Mouse (Mus musculus) common myeloid progenitor, adult 5-6 weeks (primary cell): ENCODE results near the gene Cwc25. TPM values are rescaled to one million over a fixed set of nuclear protein-coding genes. Genes with fewer than 3 reads are reported as not detected.
"Not testable (repeated sequence)": the region's sequence is repeated elsewhere in the genome, so short reads cannot be mapped to it uniquely, and the experiment has no call there.

Experiments
- ATAC-seq: replicated peaks from 2 replicates; pipeline ENCODE4 v1.8.0; 2016; ENCODE audit warnings: low read depth, mild to moderate bottlenecking, moderate TSS enrichment, inconsistent platforms; ENCODE audit not compliant: poor library complexity, severe bottlenecking
- total RNA-seq: library from RNA; stranded (forward); fragments of 200-1000, 187-1606 nt; gene quantifications from 2 replicates; pipeline ENCODE4 v1.2.3, GENCODE M21; 2017

Gene Cwc25
- total RNA-seq, 1 experiment from 2014 or later = 21.8 TPM

DNA sequence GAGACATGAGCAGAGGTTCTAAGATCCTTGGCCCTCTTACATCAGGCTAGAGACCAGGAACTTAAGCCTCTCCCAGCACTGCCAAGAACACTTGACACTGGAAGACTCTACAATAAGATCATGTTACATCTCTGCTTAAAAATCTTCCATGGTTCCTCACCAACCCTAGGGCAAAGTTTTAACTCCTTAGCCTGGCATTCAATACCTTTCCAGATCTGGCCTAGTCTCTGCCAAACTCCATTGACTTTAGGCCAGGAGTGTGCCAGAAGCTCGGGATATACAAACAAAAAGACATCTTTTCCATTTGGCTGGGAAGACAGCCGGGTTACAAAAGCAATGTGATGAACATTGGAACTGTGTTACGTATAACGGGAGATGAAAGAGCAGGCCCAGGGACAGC lies 28.8 kb downstream of the Cwc25 start:
- ATAC-seq = no peak

DNA sequence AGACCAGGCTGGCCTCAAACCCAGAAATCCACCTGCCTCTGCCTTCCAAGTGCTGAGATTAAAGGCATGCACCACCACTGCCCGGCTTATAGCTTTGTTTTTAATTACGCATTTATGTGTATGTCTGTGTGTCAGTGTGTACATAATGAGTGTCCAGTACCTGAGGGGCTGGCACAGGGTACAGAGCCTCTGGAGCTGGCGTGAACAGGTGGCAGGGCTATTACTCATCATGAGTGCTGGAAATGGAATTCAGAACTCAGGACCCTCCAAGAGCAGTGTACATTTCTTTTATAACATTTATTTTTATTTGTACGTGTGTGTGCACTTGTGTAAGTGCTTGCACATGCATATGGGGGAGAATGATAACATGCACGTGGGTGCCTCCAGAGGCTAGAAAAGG lies 29.7 kb downstream of the Cwc25 start:
- ATAC-seq = no peak

DNA sequence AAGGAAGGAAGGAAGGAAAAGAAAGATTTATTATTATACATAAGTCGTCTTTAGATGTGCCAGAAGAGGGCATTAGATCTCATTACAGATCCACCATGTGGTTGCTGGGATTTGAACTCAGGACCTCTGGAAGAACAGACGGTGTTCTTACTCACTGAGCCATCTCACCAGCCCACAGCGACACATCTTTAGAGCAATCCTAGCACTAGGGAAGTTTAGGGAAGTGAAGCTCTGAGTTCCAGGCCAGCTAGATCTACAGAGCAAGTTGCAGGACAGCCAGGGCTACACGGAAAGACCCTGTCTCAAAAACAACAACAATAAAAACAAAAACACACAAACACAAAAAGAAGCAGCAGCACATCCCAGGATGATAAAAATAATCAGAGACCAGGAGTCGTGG lies 31.5 kb downstream of the Cwc25 start:
- not testable (repeated sequence) for ATAC-seq

DNA sequence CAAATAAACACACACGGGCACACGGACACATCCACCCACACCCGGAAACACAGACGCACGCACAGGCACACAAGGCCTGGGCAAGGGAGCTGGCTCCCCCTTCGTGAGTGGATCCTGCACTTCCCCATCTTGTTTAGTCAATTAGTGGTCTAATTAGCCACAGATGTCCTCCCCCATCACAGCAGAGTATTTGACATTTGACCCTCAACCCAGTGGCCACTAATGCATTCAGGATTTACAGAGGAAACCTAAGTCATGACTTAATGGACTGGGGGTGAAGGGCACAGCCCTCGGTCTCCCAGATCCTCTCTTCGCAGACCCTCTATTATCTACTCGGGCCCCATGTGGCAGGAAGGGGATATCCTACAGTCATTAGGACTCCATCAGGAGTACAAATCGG lies 32.7 kb downstream of the Cwc25 start:
- ATAC-seq = no peak

DNA sequence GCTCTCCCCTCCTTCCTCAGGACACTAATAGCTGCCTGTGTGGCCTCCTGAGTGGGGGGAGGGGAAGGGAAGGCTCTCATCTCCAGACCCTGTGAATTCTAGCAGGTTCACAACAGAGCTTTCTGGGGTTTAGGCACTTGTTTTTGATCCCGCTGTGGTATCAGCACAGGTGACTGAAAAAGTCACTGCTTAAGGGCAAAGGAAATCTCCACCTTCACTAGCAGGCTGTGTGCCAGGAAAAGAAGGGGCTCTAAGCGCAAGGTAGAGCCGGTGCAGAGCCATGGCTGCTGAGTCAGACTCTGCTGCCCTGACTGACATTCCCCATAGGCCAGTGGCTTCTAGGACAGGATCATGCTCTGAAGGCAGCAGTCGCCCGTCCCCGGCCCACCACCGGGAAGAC lies 37.6 kb downstream of the Cwc25 start:
- peak; percentile 2; the same call in 1 of the 2 replicates for ATAC-seq

DNA sequence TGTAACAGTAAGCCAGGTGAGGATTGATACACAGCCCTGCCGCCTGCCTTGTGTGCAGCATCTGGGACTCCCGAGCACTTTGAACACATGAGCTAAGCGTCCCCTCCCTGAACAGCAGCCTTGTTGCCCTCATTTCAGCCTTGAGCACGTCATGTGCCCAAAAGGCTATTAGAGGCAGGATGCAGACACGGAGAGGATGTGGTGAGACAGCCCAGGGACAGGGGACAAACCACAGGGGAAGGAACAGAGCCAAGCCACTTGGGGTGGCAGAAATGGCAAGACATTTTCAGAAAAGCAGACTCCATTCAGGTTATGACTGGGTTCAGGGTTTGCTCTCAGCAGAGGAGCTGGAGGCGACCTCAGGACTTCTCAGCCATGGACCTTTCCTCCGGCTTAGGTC lies 38.0 kb downstream of the Cwc25 start:
- ATAC-seq = peak; percentile 93

DNA sequence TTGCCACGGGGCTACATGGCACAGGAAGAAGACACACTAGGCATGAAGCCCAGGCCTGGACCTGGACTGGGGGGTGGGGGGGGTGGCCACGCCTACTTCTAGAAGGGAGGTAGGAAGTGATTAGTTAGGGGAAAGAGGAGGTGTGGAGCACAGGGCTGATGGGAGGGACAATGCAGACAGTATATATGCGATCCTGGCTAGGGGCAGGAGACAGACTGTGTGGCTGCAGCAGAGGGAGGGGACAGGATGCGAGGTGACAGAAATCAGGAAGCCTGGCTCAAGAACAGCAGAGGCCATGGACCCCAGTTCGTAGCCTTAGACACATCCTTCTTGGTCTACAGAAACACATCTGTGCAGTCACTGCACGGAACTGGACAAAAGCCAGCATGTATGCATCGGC lies 42.6 kb downstream of the Cwc25 start:
- ATAC-seq = peak; percentile 39

DNA sequence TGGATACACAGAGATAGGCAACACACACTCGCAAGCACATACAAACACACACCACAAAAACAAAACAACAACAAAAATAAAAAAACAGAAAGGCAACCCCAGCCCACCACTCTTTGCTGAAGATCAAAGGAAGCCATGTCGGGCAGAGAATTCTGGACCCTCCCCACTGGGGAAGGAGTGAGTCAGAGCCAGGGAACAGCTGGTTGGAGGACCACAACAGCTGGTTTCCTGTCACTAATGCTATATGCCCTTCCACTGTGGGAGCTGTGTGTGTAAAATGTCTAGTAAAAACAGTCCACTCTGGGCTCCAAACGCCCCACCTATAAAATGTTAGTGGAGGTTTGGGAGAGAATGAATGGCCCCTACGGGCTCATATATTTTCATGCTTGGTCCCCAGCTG lies 45.0 kb downstream of the Cwc25 start:
- no peak for ATAC-seq

DNA sequence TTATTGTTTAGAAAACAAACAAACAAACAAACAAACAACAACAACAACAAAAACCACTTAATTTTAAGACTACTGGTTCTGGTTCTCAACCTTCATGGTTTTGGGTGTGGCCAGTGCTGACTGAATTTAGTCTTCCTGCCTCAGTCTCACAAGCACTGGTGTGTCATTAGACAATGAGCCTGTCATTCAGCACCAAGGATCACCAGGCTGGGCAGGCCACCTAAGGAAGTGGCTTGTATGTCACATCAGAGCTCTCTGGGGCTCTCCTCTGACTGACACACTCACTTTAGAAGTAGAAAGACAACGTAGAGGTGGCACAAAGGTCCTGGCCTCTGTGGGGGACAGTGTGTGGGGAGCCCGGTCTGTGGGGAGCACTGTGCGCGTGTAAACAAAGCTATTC lies 47.3 kb downstream of the Cwc25 start:
- no peak for ATAC-seq

DNA sequence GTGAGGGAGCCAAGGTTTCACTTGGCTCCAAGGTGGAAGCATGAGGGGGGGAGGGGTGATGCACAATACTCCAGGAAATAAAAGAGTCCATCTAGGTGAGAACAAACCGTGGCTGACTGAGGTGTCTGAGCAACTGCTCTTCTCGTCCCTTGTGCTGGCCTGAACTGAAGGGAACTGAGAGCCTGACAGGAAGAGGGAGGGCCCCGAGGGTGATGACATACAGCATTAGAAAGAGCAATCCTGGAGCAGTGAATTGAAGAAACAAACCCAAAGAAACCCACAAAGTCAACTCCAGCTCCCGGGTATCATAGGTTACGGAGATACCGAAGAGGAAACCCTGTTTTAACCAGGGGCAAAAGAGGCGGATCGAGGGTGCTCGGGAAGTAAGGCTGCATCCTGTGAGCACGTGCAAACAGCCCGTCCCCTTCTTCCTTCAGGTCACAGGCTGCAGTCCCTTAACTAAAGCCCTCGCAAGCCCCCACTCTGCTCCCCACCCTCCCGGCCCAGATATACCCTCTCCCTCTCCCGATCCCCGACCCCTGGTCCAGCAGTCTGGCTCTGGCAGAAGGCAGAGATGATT lies 48.0 kb downstream of the Cwc25 start:
- peak; percentile 65 for ATAC-seq

DNA sequence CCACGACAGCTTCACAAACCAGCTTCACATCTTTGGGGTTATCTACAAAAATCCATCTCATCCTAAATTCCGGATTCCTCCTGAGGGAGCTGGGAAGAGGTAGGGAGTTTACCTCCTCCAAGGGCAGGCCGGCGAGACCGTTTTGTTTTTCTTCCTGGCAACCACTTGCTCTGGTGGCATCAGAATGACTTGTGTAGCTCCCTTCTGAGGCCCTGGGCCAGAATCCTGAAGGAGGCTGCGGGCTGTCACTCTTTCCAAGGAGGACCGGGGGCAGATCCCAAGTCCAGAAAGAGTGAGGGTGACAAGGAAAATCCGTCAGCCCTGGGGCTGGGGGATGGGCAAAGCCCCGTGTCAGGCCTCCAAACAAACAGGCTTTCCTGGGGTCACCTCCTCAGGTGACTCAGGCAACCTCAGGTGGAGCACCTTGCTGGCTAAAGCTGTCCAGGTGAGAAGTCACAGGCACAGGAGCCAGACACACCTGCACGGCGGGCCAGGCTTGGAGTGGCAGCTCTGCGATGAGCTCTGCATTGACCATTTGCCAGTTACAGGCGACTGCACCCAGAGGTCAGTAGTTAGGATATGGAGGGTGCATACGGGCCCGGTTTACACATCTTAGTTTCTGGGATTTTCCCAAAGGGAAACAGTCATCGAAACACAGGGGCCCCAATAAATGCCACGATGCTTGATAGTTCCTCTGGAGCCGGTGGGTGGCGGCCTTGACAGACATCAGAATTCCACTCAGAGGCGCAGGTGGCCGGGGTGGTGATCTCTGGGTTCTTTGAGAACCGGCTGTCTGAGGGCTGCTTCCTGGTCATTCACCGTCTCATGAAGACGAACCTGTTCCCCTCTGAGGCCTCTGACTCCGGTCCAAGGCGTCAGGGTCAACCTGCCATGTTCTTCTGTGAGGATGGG lies 48.7 kb downstream of the Cwc25 start:
- ATAC-seq = no peak

DNA sequence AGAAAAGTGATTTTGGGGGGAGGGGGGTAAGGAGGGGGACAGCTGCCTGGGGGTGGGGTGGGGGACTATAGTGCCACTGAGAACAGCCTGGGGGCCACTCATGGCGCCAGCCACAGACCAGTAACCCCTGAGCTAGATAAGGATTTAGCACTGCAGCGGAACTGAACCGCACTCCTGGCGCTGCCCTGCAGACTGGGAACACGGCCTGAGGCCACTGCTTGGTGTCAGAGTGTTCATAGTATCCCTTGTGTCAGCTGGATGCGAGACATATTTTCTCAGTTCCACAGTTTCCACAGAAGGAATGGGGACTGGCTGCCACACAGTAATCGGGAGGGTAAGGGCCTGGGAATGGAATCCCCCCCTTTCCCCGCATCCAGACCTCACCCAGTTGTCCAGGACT lies 50.3 kb downstream of the Cwc25 start:
- ATAC-seq = no peak

DNA sequence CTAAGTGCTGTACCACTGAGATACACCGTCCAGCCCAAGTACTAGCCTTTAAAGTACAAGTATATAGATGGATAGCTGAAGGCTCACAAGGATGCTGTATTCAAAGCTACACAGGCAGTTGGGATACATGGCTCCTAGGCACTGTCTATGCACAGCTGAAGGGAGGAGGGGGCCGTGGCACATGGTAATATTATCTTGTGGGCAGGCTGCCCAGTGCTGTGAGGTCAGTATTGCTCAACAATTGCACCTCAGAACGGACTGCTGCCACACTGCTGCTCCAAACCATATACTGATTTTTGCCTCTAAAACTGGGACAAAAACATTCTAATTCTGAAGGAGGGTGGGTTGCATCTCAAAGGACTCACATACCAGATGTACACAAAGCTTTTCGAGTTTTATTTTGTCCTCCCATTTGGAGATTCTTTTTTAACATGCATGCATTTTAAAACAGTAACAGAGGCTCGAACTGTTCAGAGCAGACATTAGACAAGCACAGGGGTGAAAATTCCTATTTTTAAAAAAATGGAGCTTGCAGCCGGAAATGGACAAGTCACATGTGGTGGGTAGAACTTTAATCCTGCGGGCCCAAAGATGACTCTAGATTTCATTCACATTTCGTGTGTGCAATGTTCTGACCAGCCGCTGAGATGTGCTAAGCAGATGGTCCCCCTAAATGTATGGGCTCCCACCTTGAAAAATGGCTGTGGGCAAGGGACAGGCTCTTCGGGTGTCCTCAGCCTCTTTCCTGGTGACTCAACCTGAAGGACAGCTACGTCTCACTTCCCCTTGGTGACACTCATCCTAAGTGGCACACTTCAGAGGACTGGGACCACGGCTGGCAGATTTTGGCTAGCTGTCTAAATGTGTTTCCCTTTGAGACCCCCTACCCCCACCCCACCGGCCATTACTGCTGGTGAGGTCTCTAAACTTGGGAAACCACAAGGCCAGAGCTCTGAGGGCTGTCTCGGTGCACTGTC lies 51.3 kb downstream of the Cwc25 start:
- ATAC-seq = no peak

DNA sequence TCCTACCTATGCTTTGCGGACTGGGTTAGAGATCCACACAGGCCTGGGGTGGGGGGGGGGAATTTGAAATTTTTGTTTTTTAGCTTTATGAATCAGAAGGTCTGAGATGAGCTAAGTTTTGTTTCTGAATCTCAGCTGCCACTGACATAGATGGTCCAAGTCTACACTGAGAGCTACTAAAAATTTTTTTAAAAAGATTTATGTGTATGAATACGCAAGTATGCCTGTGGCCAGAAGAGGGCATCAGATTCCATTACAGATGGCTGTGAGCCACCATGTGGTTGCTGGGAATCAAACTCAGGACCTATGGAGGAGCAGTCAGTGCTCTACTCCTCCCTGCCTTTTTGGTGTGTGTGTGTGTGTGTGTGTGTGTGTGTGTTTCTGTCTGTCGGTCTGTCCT lies 52.0 kb downstream of the Cwc25 start:
- ATAC-seq = no peak

DNA sequence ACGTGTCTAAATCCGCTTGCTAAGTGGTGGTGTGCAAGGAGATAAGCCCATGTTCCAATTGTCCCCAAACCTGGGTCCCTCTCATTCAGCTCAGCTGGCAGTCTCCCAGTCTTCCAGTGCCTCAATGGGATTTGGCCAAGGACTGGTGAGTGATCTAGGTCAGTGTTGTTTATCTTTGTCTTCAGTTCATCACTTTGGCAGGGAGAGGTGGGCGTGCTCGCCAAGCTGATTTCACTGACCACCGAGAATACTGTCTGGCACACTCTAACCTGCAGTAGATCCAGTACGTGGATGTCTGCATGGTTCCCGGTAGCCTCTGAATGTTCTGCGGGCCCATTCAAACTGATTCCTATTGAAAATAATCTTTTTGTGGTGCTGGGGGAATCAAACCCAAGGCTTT lies 52.5 kb downstream of the Cwc25 start:
- ATAC-seq = no peak

DNA sequence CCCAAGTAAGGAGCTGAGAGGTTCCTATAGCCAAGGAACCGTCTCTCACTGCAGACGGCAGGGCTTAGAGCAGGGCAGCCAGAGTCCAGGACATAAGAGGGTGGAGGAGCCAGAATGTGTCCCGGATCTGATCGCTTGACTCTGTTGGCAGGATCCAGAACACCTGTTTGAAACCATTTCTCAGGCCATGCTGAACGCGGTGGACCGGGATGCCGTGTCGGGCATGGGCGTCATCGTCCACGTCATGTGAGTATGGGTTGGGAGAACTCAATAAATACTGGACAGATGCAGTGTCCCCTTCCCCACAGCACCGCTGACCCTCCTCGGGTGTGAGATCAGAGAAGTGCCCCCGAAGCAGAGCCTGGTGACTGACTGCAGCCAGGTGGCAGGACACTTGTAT lies 54.1 kb downstream of the Cwc25 start:
- ATAC-seq = no peak

DNA sequence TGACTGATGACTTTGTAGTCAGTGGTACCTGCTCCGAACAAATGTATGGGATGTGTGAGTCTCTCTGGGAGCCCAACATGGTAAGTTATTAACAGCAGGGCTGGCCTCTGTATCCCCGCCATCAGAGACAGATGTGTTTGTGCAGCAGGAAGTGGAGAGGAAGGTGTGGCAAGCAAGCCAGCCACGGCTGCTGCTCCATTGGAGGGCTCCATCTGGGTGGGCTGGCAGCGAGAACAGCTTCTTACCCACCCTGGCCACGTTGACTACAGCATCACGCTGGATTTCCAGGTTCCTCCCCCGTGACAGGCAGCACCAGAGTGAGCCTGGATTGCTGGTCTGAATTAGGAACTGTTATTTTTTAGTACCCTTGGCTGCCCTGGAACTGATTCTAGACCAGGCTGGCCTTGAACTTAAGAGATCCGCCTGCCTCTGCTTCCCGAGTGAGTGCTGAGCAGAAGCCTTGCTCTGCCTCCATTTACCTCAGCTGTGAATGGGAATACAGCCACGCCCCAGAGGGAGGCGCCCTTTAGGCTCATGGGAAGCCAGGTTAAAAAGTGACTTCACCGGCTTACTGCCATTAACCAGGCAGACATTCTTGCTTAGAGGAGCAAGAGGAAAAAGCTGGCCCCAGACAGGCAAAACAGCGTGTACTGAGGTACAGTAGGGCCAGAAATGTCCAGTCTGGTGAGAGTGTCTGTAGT lies 55.0 kb downstream of the Cwc25 start:
- 0 out of 2 replicates have a peak, but pooled peaks have one; percentile 30 for ATAC-seq

DNA sequence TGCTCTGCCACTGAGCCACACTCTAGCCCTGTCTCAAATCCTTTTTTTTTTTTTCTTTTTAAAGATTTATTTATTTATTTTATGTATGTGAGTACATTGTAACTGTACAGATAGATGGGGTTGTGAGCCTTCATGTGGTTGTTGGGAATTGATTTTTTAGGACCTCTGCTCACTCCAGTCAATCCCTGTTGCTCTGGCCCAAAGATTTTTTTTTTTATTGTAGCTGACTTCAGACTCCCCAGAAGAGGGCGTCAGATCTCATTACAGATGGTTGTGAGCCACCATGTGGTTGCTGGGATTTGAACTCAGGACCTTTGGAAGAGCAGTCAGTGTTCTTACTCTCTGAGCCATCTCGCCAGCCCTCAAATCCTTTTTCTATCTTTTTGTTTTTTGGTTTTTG lies 56.3 kb downstream of the Cwc25 start:
- not testable (repeated sequence) for ATAC-seq

DNA sequence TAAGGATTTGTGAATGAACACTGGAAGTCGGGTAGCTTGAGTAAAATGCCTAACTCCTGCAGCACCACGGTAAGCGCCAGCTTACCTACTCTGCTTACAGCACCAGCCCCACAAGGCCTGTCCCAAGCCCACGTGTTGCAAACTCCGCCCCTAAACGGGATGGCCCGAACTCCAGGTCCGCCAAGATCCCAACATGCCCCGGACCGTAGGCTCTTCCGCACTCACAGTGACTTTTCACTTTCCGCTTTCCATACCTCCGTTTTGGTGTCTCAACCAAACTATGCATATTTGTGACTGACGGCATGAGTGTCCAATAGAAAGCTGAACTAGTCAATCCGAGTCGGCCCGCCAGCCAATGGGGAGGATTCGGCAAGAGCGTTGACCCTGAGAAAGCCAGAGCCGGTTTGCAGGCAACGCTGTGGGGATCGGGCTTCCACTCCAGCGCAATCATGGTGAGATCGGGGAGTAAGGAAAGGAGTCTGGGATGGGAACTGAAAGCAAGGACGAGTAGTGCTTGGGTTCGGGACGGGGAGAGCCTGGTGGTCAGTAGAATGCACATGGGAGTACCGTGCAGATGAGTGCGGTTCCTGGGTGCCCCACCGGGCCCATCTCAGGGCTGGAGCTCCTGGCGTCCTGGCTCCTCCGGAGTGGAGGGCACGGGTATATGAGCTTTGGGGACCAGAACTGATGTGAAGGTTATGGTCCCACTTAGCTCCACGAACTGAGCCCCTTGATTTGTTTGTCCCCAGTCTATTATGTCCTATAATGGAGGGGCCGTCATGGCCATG lies 63.1 kb downstream of the Cwc25 start, which contains the start of gene Psmb3:
TSS of gene Psmb3 (plus strand) at position 361 of the 788 bp plus-strand sequence.
- peak; percentile 83 for ATAC-seq
